Mouse (Mus musculus): ENCODE measurements around the gene Snrk. TPM values are rescaled to one million over a fixed set of nuclear protein-coding genes. Genes with fewer than 3 reads are reported as not detected.

Gene Snrk
- total RNA-seq, 2 experiments from 2014 or later = 133 to 167 TPM

GRCm38 (mm10) chr9:122215118-122215517 lies 98.1 kb downstream of the Snrk start:
- intact Hi-C loops (cut with DNase I) = no loop called here

GRCm38 (mm10) chr9:122216945-122217529 lies 100.0 kb downstream of the Snrk start:
- DNase-seq = no peak
- intact Hi-C loops (cut with DNase I) = no loop called here

More at GRCm38 (mm10) chr9:122215118-122215517, 98.1 kb downstream of the Snrk start:
- no peak for DNase-seq

Other genes starting within 250 kb of the Snrk start
- 1 to 10 TPM; 3.2 to 3.9 TPM for gene Ackr2, start 218.9 kb upstream of the Snrk start, total RNA-seq (2021)
- not detected for gene Cyp8b1, start 201.0 kb upstream of the Snrk start, total RNA-seq (2021)
- 1 to 10 TPM; 2.2 to 2.6 TPM for gene Fam198a, start 166.3 kb upstream of the Snrk start, total RNA-seq (2021)
- 1 to 10 TPM; 7.1 to 7.6 TPM for gene Pomgnt2, start 120.2 kb upstream of the Snrk start, total RNA-seq (2021)
- gene Ano10, start 177.2 kb downstream of the Snrk start, total RNA-seq (2021) = 10 to 100 TPM; 28.2 to 31.5 TPM
- gene Abhd5, start 234.3 kb downstream of the Snrk start, total RNA-seq (2021) = 10 to 100 TPM; 53.8 to 56.8 TPM